Mouse (Mus musculus): ENCODE data around the gene Espnl.

Gene Espnl

DNA sequence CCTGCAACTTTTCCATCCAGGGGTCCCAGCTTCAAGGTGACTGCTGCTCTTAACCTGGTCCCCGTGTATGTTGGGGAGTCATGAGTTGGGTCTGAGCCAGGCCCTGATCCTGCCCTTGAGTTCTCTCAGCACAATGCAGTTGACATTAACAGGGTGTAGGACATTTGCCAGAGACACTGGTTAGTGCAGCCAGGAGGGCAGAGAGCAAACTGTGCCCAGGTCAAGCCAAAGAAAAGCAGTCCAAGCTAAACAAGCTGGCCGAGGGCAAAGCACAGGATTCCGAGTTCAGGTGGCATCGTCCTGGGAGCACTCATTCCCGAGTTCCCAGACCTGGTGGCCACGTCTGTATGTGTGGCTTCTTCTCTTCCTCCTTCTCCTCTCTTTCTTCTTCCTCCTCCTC is 4.2 kb upstream of the Espnl start:
- no peak for DNase-seq (ENCODE audit: low spot score)

DNA sequence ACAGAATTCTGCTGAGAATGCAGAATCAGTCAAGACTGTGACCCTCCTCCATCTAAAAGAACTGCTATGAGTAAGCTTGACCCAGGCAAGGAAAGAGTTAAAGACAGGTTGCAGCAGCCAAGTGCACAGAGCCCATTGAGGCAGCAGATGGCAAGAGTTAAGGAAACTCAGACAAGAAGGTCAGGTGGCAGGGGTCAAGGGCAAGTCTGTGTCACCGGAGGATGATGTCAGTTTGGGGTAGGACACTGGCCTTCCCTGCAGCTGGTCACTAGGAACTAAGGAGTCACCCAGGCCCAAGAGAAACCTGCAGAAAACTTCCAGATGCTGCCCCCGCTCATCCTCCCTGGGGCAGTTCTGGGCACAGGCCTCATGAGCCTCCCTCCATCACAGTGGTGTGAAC is 2.8 kb downstream of the Espnl start:
- DNase-seq (ENCODE audit: low spot score): no peak

DNA sequence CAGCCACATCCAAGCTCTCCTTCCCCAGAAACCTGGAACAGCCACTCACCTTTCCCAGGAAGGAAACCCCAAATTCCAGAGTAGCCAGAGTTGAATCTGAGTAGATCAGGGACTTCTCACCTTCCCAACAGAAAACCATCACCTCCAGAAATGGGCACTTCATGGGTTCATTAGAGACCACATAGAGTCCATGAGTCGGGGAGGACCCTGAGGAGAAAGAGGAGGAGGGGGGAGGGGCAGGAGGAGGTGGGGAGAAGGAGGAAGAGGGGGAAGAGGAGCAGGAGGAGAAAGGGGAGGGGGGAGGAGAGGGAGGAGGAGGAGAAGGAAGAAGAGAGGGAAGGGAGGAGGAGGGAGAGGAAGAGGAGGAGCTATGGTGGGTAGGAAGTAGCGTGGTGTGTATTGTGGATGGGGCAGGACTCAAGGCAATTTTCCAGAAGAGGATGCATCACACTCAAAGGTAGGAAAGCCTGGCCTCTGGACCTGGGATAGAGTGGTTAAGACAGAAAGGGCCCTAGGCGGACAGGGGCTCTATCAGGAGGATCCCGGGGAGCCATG is 3.7 kb downstream of the Espnl start:
- no peak for DNase-seq (ENCODE audit: low spot score)

DNA sequence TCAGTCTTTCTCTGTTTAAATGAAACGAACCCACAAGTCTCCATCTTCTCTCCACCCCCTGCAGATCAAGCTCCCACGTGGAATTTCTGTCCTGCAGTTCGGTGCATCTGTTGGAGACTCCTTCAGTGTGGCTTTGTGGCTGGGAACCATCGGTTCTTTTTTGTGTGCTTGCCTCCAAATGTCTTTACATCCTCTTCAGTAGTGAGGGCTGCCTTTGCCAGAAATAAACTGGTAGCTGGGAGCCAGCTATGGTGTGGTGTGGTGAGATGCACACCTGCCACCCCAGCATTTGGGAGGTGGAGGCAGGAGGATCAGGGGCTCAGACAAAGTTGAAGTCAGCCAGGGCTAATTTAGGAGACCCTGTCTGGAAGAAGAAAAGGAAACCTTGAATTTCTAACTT is 10.2 kb downstream of the Espnl start:
- no peak for DNase-seq (ENCODE audit: low spot score)

DNA sequence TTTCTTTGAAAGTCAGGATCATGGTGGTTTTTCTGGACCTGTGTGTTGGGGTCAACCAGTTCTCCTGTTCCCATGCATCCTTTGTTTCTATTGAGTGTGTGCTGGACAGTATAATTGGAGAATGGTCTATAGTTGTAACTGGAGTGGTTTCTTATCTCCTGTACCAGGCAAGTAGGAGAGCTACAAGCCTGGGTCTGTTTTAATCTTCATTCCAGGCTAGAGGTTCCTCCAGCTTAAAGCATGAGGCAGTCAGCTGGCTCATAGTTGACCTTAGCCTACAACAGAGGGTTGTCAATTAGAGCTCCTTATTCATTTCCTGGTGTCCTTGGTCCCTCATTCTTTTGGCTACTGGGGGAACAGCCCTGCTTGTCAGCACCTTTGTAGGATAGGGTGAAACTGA is 11.7 kb downstream of the Espnl start:
- DNase-seq (ENCODE audit: low spot score): no peak

DNA sequence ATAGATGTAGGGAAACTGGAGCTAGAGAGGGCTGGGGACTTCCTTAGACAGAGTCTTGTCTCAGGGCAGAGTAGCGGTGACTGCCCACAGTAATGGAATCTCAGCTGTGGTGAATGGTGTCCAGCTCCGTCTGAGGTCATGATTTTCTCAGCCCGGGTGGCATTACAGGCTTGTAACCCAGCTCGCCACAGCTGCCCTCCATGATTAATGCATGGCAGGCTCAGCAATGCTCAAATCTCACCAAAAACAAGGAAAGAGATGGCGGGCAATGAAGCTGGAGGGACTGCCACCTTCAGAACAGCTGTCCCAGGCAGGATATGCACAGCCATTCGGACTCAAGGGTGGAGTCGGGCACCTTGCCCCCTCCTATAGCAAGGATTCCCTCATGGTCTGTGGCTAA is 15.5 kb downstream of the Espnl start:
- DNase-seq (ENCODE audit: low spot score): no peak

DNA sequence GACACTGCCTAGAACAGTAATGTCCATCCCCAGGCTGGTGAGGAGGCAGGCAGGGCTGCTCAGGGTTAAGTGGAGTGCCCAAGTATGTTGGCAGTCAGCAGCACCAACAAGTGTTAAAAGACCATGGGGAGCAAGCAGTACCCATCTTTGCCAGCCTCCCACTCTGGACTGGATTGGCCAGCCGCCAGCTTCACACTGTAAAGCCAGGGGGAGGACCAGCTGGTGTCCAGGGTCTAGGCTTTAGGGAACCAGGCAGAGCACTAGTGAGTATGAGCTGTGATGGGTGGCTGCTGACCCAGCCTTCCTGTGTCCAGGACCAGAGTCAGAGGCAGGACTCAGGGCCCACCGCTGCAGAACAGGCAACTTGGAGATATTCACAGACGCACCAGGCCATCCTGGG is 22.1 kb downstream of the Espnl start:
- DNase-seq (ENCODE audit: low spot score): no peak

DNA sequence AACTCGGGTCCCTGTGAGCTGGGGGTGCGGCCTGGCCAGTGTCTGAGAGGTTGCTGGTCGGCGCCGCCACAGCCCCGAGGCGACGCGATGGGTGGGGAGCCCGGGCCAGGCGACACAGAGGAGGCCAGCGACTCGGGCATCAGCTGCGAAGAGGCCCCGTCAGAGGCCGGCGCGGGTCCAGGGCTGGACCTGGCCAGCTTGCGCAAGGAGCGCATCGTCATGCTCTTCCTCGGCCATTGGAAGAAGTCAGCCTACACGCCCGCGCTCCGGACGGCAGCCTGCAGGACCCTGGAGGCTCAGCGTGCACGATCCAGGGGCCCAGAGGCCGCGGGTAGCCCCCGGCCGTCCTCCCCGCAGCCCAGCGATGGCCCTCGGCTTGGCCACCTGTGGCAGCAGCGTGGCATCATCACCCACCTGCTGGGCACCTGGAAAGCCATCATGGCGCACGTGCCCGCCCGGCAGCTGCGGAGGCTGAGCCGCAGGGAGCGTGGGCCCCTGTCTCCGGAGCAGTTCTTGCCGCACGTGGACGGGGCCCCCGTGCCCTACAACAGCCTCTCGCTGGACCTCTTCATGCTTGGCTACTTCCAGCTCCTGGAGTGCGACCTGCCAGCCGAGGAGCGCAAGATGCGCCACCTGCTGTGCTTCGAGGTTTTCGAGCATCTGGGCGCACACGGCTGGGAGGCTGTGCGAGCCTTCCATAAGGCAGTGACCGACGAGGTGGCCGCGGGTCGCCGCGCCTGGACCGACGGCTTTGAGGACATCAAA is 23.2 kb downstream of the Espnl start:
- no peak for DNase-seq (ENCODE audit: low spot score)

DNA sequence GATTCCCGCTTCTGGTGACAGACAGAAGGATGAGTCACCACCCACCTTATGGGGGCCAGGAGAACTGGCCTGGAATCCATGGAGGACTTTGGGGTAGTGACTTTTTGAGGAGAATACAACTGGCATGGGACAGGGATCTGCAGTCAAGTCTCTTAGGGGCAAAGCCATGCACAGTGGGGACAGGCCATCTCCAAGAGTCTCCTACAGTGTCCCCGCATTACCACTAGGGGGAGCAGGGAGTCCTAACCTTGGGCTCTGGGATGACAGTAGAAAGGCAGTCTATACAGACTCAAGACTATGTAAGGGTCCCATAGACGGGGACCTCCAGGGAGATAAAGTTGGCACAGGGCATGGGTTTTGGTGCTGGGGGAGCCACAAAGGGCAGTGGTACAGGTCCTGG is 25.0 kb downstream of the Espnl start:
- no peak for DNase-seq (ENCODE audit: low spot score)

DNA sequence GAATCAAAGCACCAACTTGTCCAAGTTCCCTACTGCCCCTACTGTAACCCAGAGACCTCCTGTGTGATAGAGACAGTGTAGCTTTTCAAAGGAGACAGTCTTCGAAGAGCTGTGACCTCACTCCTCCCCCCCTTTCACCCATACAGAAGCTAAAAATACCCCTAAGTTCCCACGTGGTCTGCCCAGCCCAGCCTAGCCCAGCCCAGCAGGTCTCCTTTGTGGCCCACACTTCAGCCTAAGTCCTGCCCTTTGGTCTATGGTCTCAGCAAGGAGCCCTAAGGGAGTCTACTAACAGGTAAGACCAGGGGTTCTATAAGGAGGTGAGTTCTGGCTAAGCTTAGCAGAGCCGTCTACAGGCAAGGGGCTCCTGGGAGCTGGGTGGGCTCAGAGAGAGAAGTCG is 29.0 kb downstream of the Espnl start, which contains the start of gene Klhl30:
Gene Klhl30, plus strand, starts transcription at position 176 of the 400 bp plus-strand sequence.
- no peak for DNase-seq (ENCODE audit: low spot score)

DNA sequence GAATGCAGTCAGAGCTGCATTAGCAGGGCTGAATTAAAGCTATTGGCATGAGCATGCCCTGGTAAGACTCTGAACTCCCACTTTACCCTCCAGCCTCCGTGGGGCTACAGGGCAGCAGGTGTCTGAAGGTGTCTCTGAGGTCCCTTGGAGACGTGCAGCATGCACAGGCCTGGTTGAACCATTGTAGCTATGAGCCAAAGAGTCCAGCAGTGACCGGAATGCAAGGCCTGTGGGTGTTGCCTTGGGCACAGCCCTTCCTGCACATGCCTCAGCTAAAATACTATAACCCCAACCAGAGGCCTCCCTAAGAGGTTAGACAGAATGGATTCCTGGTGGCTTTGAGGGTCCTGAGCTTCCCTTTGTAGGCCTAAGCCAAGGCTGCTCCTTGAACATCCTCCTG is 29.4 kb downstream of the Espnl start:
- no peak for DNase-seq (ENCODE audit: low spot score)

DNA sequence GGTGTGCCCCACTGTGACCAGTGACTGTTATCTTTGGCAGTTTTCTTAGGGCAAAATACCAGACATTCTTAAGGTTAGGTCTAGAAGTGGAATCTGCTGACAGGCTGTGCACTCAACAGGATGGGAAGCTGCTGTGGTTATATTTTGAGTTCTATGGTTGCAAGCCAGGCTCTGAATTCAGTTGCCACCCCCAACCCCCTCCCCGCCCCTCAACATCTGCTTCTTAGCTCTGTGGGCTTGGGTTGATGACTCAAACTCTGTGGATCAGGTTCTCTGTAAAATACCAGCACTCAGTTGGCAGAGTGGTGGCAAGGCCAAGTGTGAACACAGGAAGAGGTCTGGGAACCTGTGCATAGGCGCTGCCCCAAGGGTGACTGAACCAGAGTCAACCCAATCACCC is 30.4 kb downstream of the Espnl start:
- DNase-seq (ENCODE audit: low spot score): no peak

DNA sequence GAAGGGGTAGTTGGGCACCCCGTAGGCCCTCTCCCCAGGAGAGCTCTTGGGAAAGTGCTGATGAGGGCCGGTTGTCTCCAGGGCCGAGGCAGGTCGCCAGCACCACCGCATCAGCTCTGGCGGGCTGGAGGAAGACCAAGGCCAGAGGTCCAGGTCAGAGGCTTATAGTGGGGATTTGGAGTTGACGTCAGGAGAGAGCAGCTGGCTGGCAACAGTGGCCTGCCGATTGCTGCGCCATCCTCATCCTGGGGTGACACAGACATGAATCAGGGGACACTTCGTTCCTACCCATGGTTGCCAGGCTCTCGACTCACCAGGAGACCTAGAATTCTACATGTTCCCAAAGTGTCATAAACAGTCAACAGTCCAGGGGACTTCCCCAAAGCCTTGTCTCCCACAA is 34.2 kb downstream of the Espnl start:
- no peak for DNase-seq (ENCODE audit: low spot score)

DNA sequence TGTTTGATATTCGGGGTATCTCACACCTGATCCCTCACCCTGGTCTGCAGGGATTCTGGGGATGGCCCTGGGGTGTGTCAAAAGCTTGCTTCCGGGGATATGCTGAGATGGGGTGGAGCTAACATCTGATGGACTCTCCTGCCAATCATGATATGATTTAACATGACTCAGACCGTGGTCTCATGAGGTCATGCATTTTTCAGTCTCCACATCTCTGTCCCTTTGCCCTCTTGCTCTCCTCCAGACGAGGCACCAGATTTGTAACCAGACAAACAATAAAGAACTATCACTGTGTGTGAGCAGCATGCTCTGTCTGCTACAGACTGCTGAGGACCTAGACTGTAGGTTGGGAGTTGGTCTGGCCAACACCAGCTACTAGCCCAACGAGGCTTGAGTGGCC is 40.2 kb downstream of the Espnl start:
- DNase-seq (ENCODE audit: low spot score): no peak

DNA sequence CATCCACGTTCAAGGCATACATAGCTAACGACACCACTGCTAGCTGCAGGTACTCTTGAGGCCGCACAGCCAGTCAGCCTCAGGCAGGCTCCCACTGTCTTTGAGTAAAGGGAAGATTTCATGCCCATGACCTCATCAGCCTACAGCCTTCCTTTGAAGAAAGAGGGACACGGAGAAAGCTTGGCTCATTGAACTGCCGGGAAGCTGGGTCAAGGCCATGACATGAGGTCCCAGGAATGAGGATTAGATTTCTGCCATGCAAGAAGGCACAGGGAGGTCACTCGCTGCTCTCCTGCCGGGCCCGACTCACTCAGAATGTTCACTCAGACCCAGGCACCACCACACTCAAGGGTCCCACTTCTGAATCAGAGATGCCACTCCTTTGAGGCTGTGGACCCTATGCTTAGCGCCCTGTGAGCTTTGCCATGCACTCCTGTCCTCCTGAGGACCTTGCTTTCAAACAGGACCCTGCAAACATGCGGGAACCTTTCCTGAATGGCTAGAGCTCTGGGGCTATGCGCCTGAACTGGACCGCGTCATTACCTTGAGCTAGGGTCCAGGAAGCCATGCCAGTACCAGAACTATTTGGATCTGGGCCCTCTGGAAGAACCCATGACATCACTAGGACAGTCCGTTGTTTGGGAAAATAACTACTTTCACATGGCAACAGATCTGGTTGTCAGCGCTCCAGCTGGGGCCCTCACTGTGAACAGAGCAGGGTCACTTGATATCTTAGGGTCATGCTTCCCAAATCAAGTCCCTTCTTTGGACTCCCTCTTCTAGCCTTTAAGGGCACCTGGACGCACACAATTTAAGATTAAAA is 43.2 kb downstream of the Espnl start:
- no peak for DNase-seq (ENCODE audit: low spot score)

DNA sequence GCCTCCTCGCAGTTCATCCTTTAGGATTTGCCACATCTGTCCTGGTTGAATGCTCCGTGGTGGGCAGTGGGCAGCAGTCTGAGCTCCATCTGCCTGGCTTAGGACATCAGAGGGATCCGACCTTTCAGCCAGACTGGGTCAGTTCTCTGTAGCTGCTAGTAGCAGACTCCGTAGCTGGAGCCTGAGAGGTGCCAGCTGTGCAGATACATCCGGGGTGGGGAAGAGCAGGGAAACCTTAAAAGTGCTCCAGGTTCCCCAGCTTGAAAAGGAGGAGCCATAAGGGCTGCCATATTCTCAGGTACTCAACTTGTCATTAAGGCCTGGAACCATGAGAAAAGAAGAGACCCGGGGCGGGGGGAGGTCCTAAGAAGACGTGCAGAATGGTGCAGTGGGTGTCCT is 43.9 kb downstream of the Espnl start:
- no peak for DNase-seq (ENCODE audit: low spot score)

DNA sequence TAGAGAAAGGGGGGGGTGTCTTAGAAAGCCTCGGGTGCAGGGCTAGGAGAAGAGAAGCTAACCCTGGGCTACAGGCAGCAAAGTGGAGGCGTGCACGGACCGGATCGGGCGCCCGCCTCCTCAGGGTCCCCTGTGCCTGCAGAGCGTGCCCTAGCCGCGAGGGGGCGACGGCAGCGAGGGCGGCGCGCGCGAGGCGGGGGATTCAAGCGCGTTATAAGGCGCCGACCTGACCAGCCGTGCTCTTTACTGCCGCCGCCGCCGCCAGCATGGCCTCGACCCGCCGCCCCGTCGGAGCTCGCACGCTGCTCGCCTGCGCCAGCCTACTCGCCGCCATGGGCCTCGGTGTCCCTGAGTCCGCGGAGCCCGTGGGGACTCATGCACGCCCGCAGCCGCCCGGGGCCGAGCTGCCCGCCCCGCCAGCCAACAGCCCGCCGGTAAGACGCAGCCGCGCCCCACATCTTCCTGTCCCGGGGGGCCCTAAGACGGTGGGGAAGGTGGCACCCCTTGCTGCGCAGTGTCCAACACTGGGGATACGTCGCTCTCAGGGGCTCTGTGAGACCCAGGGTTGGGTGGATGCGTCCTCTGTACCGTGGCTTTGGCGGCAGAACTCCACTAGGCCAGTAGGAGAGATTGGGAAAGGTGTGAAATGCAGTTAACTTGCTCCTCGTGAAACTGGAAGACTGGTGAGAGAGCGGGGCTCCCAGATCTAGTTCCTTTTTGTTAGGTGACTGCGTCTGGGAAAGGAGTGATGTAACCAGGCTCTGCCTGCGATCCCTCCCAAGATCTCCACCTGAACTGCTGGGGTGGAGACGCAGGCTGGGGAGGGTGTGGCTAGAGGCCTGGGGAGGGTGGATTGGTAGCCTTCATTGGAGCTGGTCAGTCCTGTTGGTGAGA is 44.6 kb downstream of the Espnl start, which contains the start of gene Erfe:
Gene Erfe, plus strand, starts transcription at position 216 of the 894 bp plus-strand sequence.
- no peak for DNase-seq (ENCODE audit: low spot score)

DNA sequence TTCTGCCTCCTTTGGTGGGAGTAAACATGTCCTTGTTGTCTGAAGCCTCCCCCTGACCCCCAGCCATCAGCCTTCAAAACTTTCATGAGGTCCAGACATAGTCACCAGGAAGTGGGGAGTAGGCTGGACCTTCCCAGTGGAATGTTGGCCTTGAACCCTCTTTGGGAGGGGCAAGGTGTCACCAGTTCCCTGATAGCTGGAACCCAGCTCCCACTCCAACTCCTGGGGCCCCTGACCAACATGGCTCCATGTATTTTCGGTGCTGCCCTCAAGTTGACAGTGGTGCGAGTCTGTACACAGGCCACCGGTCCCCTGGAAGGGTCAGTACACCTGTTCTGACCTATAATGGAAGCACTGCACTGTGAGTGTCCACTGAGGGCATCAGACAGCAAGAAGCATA is 45.4 kb downstream of the Espnl start:
- no peak for DNase-seq (ENCODE audit: low spot score)

DNA sequence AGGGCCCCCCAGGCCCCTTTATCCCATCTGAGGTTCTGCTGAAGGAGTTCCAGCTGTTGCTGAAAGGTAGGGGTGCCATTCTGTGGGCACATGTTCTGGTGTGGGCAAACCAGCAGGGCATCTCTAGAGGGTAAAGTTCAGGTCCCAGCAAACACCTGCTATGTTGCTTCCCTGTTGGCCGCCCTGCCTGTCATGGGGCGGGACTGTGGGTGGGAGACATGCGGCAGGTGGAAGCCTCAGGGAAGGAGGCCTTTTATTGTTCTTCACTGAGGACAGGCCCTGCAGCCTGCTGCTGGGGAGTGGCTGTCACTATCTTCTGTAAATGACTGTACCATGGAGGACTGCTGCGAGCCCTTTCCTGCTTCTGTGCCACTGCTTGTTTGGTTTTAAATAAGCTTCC is 47.5 kb downstream of the Espnl start:
- no peak for DNase-seq (ENCODE audit: low spot score)

DNA sequence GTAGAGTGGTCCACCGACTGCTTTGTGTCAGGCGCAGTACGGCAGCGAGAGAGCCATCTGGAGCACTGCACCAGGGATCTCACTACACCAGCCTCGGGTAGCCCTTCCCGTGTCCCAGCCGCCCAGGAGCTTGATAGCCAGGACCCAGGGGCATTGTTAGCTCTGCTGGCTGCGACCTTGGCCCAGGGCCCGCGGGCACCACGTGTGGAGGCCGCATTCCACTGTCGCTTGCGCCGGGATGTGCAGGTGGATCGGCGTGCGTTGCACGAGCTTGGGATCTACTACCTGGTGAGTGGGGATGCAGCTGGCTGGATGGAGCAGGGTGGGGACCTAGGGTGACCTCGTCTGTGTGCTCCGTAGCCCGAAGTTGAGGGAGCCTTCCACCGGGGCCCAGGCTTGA is 48.2 kb downstream of the Espnl start:
- DNase-seq (ENCODE audit: low spot score): no peak

DNA sequence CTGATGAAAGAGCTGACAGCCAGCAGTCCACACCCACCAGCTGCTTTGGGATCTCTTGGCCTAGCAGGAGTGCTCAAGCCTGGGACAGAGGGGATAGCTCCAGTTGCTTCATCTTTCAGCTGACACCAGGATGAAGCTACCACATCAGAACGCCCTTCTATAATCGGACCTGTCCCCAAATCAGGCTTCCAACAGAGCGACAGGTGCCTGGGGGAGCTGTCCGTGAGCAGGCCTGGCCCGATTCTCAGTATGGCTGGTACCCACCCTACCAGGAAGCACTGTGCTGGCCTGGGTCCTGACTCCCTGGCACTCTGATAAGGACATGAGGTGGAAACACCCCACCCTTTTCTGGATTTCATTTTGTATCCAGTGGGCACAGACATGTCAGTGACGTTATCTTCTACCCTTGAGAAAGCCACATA is 51.5 kb downstream of the Espnl start:
- DNase-seq (ENCODE audit: low spot score): no peak

DNA sequence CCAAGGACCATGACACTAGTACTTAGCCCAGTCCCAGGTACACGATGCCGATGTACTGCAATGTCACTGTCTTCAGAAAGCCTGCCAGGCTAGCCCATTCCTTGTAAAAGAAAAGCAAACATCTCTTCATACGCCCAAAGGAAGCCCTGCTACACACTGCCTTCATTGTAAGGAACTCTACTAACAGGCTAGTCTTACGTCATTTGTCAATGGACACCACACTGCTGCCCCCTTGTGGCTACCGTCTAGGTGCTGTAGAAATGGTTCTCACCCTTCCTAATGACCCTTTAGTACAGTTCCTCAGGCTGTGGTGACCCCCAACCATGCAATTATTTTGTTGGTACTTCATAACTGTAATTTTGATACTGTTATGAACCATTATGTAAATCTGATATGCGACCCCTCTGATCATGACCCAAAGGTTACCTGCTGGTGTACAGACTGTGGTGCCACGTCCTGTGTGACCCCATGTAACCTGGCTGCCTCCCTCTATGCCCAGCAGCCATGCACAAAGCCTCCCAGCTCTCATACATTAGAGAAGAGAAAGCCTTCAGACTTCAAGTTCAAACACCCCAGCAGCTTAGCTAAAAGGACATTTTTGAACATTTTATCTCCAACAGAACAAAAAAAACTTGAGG is 58.7 kb downstream of the Espnl start:
- DNase-seq (ENCODE audit: low spot score): no peak
